Mouse (Mus musculus) lung, embryonic 16.5 days (tissue): ENCODE data around the gene Flii. TPM values are rescaled to one million over a fixed set of nuclear protein-coding genes. Genes with fewer than 3 reads are reported as not detected.

Experiments
- ATAC-seq: fragments of 200-750 bp; cut with Nextera tagmentation; 2 replicates; pipeline ENCODE4 v1.8.0; 2017; ENCODE audit warnings: low read depth, mild to moderate bottlenecking, moderate library complexity
- H3K27ac ChIP-seq: fragments of 300-500 bp; sonication (generic); 2 replicates; pipeline ENCODE4 v1.5.1; 2014; ENCODE audit warnings: mild to moderate bottlenecking, control low read depth, low read length
- H3K27me3 ChIP-seq: fragments of 300-500 bp; sonication (generic); 2 replicates; pipeline ENCODE4 v1.6.1; 2014; ENCODE audit warnings: low read depth, low read length, mixed read lengths; ENCODE audit not compliant: control insufficient read depth, insufficient read depth
- H3K36me3 ChIP-seq: fragments of 300-500 bp; sonication (generic); 2 replicates; pipeline ENCODE4 v1.6.1; 2014; ENCODE audit warnings: low read length; ENCODE audit not compliant: control insufficient read depth, insufficient read depth
- H3K4me1 ChIP-seq: fragments of 300-500 bp; sonication (generic); replicated peaks from 2 replicates; pipeline ENCODE4 v1.6.1; 2014; ENCODE audit warnings: low read length, mixed read lengths; ENCODE audit not compliant: control insufficient read depth, insufficient read depth
- H3K4me2 ChIP-seq: fragments of 300-500 bp; sonication (generic); 2 replicates; pipeline ENCODE4 v1.6.1; 2014; ENCODE audit warnings: low read depth, low read length, control low read depth
- H3K4me3 ChIP-seq: fragments of 300-500 bp; sonication (generic); 2 replicates; pipeline ENCODE4 v1.5.1; 2014; ENCODE audit warnings: mild to moderate bottlenecking, low read length, control low read depth
- H3K9ac ChIP-seq: fragments of 300-500 bp; sonication (generic); 2 replicates; pipeline ENCODE4 v1.6.1; 2014; ENCODE audit warnings: low read length, control low read depth
- H3K9me3 ChIP-seq: fragments of 300-500 bp; sonication (generic); 2 replicates; pipeline ENCODE4 v1.6.1; 2016; ENCODE audit warnings: low read length; ENCODE audit not compliant: control insufficient read depth
- WGBS: fragments of 180-500 bp; shearing (Covaris S2); extraction: QIAGEN DNeasy Blood & Tissue Kit; methylation state at CpG from one replicate; pipeline ENCODE4 v1.1.7; 2014; 5-methylcytosine and 5-hydroxymethylcytosine counted together
- microRNA-seq: library from miRNA; unstranded; fragments of <30 nt; microRNA quantifications from one replicate; pipeline ENCODE4, GENCODE M21; 2016
- polyA plus RNA-seq: library from polyadenylated mRNA; unstranded; fragments of >200 nt; fragmentation: Nextera tagmentation; extraction: Ambion mirVana; gene quantifications from 2 replicates; pipeline ENCODE4 v1.2.1, GENCODE M21; 2015

Gene Flii
- polyA plus RNA-seq, 1 experiment from 2014 or later, result 90.8 TPM

- no peak for ATAC-seq
- Histone ChIP-seq H3K27ac (peak overlapping the region; percentile 96; the same call in 1 of the 2 replicates), H3K4me2 (peak overlapping the region; percentile 84), H3K36me3 (0 out of 2 replicates have a peak, but pooled peaks cover 2% of the 10 kb centered on the region), H3K4me1 (peaks cover 19% of the 10 kb centered on the region), H3K9me3 (no peaks in the 10 kb centered on the region), H3K4me3 (peak overlapping the region; percentile 72), H3K9ac (peak overlapping the region; percentile 84), H3K27me3 (no peaks in the 10 kb centered on the region)
- 20% methylated on average over 12 of the region's 12 CpGs for WGBS
Observed at GRCm38 (mm10) chr11:60700320-60701185, 26.5 kb downstream of the Flii start.

- Histone ChIP-seq H3K27ac (peak within 1 kb of the TSS; percentile 96), H3K4me3 (peak within 1 kb of the TSS; percentile 72), H3K4me2 (peak within 1 kb of the TSS; percentile 84), H3K36me3 (no peaks in the 10 kb centered on the region), H3K9me3 (no peaks in the 10 kb centered on the region), H3K27me3 (no peaks in the 10 kb centered on the region), H3K9ac (peak within 1 kb of the TSS; percentile 84), H3K4me1 (peaks cover 19% of the 10 kb centered on the region)
- WGBS, result under 1% methylated on average over 52 of the region's 73 CpGs
- ATAC-seq, result peak; percentile 92
Observed at GRCm38 (mm10) chr11:60699524-60700075, 27.5 kb downstream of the Flii start, which contains the start of gene Llgl1. Llgl1 (plus strand) TSS chr11:60699723.

- peak overlapping the region; percentile 84 for H3K9ac ChIP-seq
- WGBS, result 4% methylated on average over 22 of the region's 22 CpGs
- H3K9me3 ChIP-seq, result no peaks in the 10 kb centered on the region
- H3K4me3 ChIP-seq, result peak overlapping the region; percentile 72
- no peaks in the 10 kb centered on the region for H3K27me3 ChIP-seq
- peak; percentile 72 for ATAC-seq
- H3K27ac ChIP-seq, result peak overlapping the region; percentile 96
- H3K4me1 ChIP-seq, result peaks cover 19% of the 10 kb centered on the region
- no peaks in the 10 kb centered on the region for H3K36me3 ChIP-seq
- H3K4me2 ChIP-seq, result peak overlapping the region; percentile 64
Observed at GRCm38 (mm10) chr11:60698806-60699523, 28.1 kb downstream of the Flii start.

- H3K4me1 ChIP-seq, result peaks cover 19% of the 10 kb centered on the region
- no peak for ATAC-seq
- H3K9me3 ChIP-seq, result no peaks in the 10 kb centered on the region
- H3K4me3 ChIP-seq, result no peak overlapping the region
- H3K9ac ChIP-seq, result no peak overlapping the region
- 71% methylated on average over 2 of the region's 2 CpGs for WGBS
- no peak overlapping the region for H3K27ac ChIP-seq
- no peaks in the 10 kb centered on the region for H3K27me3 ChIP-seq
- H3K36me3 ChIP-seq, result no peaks in the 10 kb centered on the region
- H3K4me2 ChIP-seq, result no peak overlapping the region
Observed at GRCm38 (mm10) chr11:60697561-60697960, 29.5 kb downstream of the Flii start.

GRCm38 (mm10) chr11:60696165-60696564 lies 30.9 kb downstream of the Flii start:
- no peaks in the 10 kb centered on the region for H3K27me3 ChIP-seq
- H3K9ac ChIP-seq, result no peak overlapping the region
- H3K36me3 ChIP-seq, result no peaks in the 10 kb centered on the region
- H3K4me2 ChIP-seq, result no peak overlapping the region
- H3K4me1 ChIP-seq, result peaks cover 16% of the 10 kb centered on the region
- ATAC-seq, result no peak
- no peaks in the 10 kb centered on the region for H3K9me3 ChIP-seq
- no peak overlapping the region for H3K4me3 ChIP-seq
- 75% methylated on average over 1 of the region's 1 CpGs for WGBS
- no peak overlapping the region for H3K27ac ChIP-seq

Small RNA genes lying within 50 kb of the gene (microRNA-seq; reads per million reads assigned to microRNA genes)
- 0.99 reads per million for gene Mir5100

Other genes starting within 250 kb of the Flii start
- gene Alkbh5, start 190.9 kb downstream of the Flii start, polyA plus RNA-seq, result 28.4 and 33.0 TPM in 2 replicates
- 51.3 TPM in 2 replicates for gene Llgl1, start 27.5 kb downstream of the Flii start, polyA plus RNA-seq
- gene Mief2, start 1.1 kb upstream of the Flii start, polyA plus RNA-seq, result 13.9 and 14.0 TPM in 2 replicates
- gene Top3a, start 50.1 kb upstream of the Flii start, polyA plus RNA-seq, result 13.9 and 17.3 TPM in 2 replicates
- gene Smcr8, start 50.3 kb upstream of the Flii start, polyA plus RNA-seq, result 5.5 and 5.8 TPM in 2 replicates
- 46.8 and 47.1 TPM in 2 replicates for gene Shmt1, start 84.5 kb upstream of the Flii start, polyA plus RNA-seq
- 38.7 and 42.0 TPM in 2 replicates for gene Dhrs7b, start 103.4 kb upstream of the Flii start, polyA plus RNA-seq
- gene Tmem11, start 152.0 kb upstream of the Flii start, polyA plus RNA-seq, result 57.6 and 62.5 TPM in 2 replicates
- 19.9 and 21.6 TPM in 2 replicates for gene Natd1, start 187.5 kb upstream of the Flii start, polyA plus RNA-seq
- gene Map2k3, start 204.8 kb upstream of the Flii start, polyA plus RNA-seq, result 110 and 114 TPM in 2 replicates